Mouse (Mus musculus): ENCODE results near the gene Hapln1.

Hapln1 gene

GRCm38 (mm10) chr13:89539205-89539886 is at the start of gene Hapln1:
Gene Hapln1 (plus strand): TSS chr13:89539796.
- DNase-seq (ENCODE audit: low read depth, low spot score), result peak; percentile 36

- no peak for DNase-seq (ENCODE audit: low read depth, low spot score)
Observed at GRCm38 (mm10) chr13:89493169-89493568, 46.4 kb upstream of the Hapln1 start.

GRCm38 (mm10) chr13:89493678-89494077 is 45.9 kb upstream of the Hapln1 start:
- no peak for DNase-seq (ENCODE audit: low read depth, low spot score)

GRCm38 (mm10) chr13:89496569-89496968 is 43.0 kb upstream of the Hapln1 start:
- no peak for DNase-seq (ENCODE audit: low read depth, low spot score)

- DNase-seq (ENCODE audit: low read depth, low spot score), result no peak
Observed at GRCm38 (mm10) chr13:89499419-89499818, 40.2 kb upstream of the Hapln1 start.

- DNase-seq (ENCODE audit: low read depth, low spot score), result no peak
Observed at GRCm38 (mm10) chr13:89521507-89521908, 18.1 kb upstream of the Hapln1 start.

- no peak for DNase-seq (ENCODE audit: low read depth, low spot score)
Observed at GRCm38 (mm10) chr13:89528716-89529115, 10.9 kb upstream of the Hapln1 start.

- no peak for DNase-seq (ENCODE audit: low read depth, low spot score)
Observed at GRCm38 (mm10) chr13:89530386-89530785, 9.2 kb upstream of the Hapln1 start.

- no peak for DNase-seq (ENCODE audit: low read depth, low spot score)
Observed at GRCm38 (mm10) chr13:89539887-89540264, 280 bp downstream of the Hapln1 start.

GRCm38 (mm10) chr13:89540301-89540982 is 846 bp downstream of the Hapln1 start:
- DNase-seq (ENCODE audit: low read depth, low spot score), result peak; percentile 24

GRCm38 (mm10) chr13:89543003-89543402 is 3.4 kb downstream of the Hapln1 start:
- DNase-seq (ENCODE audit: low read depth, low spot score), result peak; percentile 65

- DNase-seq (ENCODE audit: low read depth, low spot score), result peak; percentile 39
Observed at GRCm38 (mm10) chr13:89548203-89548740, 8.7 kb downstream of the Hapln1 start.

GRCm38 (mm10) chr13:89549507-89549906 is 9.9 kb downstream of the Hapln1 start:
- no peak for DNase-seq (ENCODE audit: low read depth, low spot score)

- no peak for DNase-seq (ENCODE audit: low read depth, low spot score)
Observed at GRCm38 (mm10) chr13:89551502-89551901, 11.9 kb downstream of the Hapln1 start.

- DNase-seq (ENCODE audit: low read depth, low spot score), result no peak
Observed at GRCm38 (mm10) chr13:89564518-89564917, 24.9 kb downstream of the Hapln1 start.

GRCm38 (mm10) chr13:89566300-89566699 is 26.7 kb downstream of the Hapln1 start:
- DNase-seq (ENCODE audit: low read depth, low spot score), result no peak

- no peak for DNase-seq (ENCODE audit: low read depth, low spot score)
Observed at GRCm38 (mm10) chr13:89579115-89579514, 39.5 kb downstream of the Hapln1 start.

GRCm38 (mm10) chr13:89583138-89583746 is 43.6 kb downstream of the Hapln1 start:
- no peak for DNase-seq (ENCODE audit: low read depth, low spot score)

GRCm38 (mm10) chr13:89583747-89584738 is 44.4 kb downstream of the Hapln1 start:
- no peak for DNase-seq (ENCODE audit: low read depth, low spot score)

GRCm38 (mm10) chr13:89585144-89585543 is 45.5 kb downstream of the Hapln1 start:
- DNase-seq (ENCODE audit: low read depth, low spot score), result no peak

- no peak for DNase-seq (ENCODE audit: low read depth, low spot score)
Observed at GRCm38 (mm10) chr13:89595105-89595504, 55.5 kb downstream of the Hapln1 start.

Measured in embryo, embryonic 11.5 days (tissue).